Mouse (Mus musculus) testis, adult 2 months (tissue): Measurements from ENCODE around the gene Cmip.

ENCODE experiments used
- CTCF ChIP-seq: fragments of 200-500 bp; IDR thresholded peaks from 2 replicates; pipeline ENCODE4 v1.5.1; 2012; ENCODE audit warnings: low read depth, mild to moderate bottlenecking, inconsistent platforms, low read length, moderate library complexity; ENCODE audit not compliant: control insufficient read depth, insufficient read depth, insufficient replicate concordance
- POLR2A ChIP-seq: fragments of 200-500 bp; IDR thresholded peaks from 2 replicates; pipeline ENCODE4 v1.6.1; 2012; ENCODE audit warnings: low read depth, mild to moderate bottlenecking, inconsistent platforms, low read length, moderate library complexity; ENCODE audit not compliant: control insufficient read depth

GRCm38 (mm10) chr8:117474944-117475343, 218.1 kb downstream of the Cmip start:
- TF ChIP-seq CTCF, result peak; percentile 99
- no peak for TF ChIP-seq POLR2A
